Mouse (Mus musculus) hindbrain, embryonic 13.5 days (tissue): Measurements from ENCODE around the gene Sh3rf1. TPM values are rescaled to one million over a fixed set of nuclear protein-coding genes. Genes with fewer than 3 reads are reported as not detected.

ENCODE experiments used
- ATAC-seq: fragments of 200-750 bp; cut with Nextera tagmentation; 2 replicates; pipeline ENCODE4 v1.8.0; 2017; ENCODE audit warnings: moderate TSS enrichment; ENCODE audit not compliant: low FRiP score
- H3K27ac ChIP-seq: fragments of 300-500 bp; sonication (generic); 2 replicates; pipeline ENCODE4 v1.5.1; 2015; ENCODE audit warnings: inconsistent platforms, mild to moderate bottlenecking, moderate library complexity
- H3K27me3 ChIP-seq: fragments of 300-500 bp; sonication (generic); 2 replicates; pipeline ENCODE4 v1.6.1; 2015; ENCODE audit warnings: mild to moderate bottlenecking, inconsistent platforms
- H3K36me3 ChIP-seq: fragments of 300-500 bp; sonication (generic); 2 replicates; pipeline ENCODE4 v1.6.1; 2015; ENCODE audit warnings: mild to moderate bottlenecking, inconsistent platforms
- H3K4me1 ChIP-seq: fragments of 300-500 bp; sonication (generic); replicated peaks from 2 replicates; pipeline ENCODE4 v1.6.1; 2015; ENCODE audit warnings: inconsistent platforms
- H3K4me2 ChIP-seq: fragments of 300-500 bp; sonication (generic); 2 replicates; pipeline ENCODE4 v1.6.1; 2015; ENCODE audit warnings: inconsistent platforms, mild to moderate bottlenecking, moderate library complexity
- H3K4me3 ChIP-seq: fragments of 300-500 bp; sonication (generic); 2 replicates; pipeline ENCODE4 v1.5.1; 2015; ENCODE audit warnings: mild to moderate bottlenecking, inconsistent platforms
- H3K9ac ChIP-seq: fragments of 300-500 bp; sonication (generic); 2 replicates; pipeline ENCODE4 v1.6.1; 2015; ENCODE audit warnings: mild to moderate bottlenecking, inconsistent platforms
- H3K9me3 ChIP-seq: fragments of 300-500 bp; sonication (generic); 2 replicates; pipeline ENCODE4 v1.6.1; 2016; ENCODE audit warnings: inconsistent platforms
- WGBS: fragments of 180-500 bp; shearing (Covaris S2); methylation state at CpG from one replicate; pipeline ENCODE4 v1.1.7; 2015; 5-methylcytosine and 5-hydroxymethylcytosine counted together
- polyA plus RNA-seq: library from polyadenylated mRNA; unstranded; fragments of >200 nt; fragmentation: Nextera tagmentation; extraction: Ambion mirVana; gene quantifications from 2 replicates; pipeline ENCODE4 v1.2.1, GENCODE M21; 2015

Sh3rf1 gene
- polyA plus RNA-seq, 1 experiment from 2014 or later, result 30.5 TPM

DNA sequence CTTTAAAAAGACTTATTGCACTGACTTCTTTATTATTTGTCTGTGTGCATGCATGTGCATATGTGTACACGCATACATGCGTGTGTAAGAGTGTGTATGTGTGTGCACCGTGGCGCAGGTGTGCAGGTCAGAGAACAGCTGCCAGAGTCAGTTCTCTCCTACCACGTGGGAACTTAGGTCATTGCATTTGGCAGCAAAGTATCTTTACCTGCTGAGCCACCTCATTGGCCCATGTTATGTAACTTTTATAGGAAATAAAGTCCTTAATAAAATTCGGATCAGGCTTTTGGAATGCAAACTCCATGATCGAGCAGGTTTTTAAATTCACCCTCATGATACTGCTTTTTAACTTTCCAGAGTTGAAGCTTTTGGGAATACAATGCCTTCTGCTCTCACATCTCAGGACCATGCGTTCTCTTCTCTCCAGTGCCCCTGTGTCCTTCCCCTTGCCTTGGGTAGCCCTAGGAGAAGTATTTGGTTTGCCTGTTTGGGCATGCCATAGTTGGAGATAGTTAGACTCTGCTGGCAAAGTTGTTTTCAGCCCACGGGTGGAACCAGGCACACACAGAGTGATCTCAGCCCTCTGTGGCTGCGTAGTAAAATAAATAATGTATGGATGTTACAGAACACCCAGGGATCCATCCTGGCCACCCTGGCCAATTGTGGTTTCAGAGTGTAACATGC lies 44.7 kb downstream of the Sh3rf1 start:
- Histone ChIP-seq H3K27ac (no peak overlapping the region), H3K4me2 (no peak overlapping the region), H3K9me3 (no peaks in the 10 kb centered on the region), H3K4me1 (peaks cover 28% of the 10 kb centered on the region), H3K9ac (no peak overlapping the region), H3K36me3 (no peaks in the 10 kb centered on the region), H3K27me3 (no peaks in the 10 kb centered on the region), H3K4me3 (no peak overlapping the region)
- no peak for ATAC-seq
- 90% methylated on average over 10 of the region's 10 CpGs for WGBS

DNA sequence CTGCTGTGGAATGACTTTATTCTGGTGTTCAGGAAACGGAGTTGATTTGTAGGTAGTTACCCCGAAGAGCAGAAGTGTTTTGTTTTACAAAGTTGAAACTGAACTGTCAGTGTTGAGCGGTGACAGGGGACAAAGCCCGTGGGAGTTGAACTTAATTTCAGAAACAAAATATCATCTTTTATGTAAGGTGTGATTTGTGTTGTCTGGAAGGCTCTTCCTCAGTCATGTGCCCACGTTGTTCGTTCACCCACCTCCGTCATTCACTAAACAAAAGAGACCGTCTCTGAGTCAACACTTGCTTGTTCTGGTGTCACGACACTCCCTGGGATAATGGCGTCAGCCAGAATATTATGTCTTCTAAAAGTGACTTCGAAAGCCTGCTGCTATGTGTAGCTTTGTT lies 46.3 kb downstream of the Sh3rf1 start:
- no peak for ATAC-seq
- H3K27me3 ChIP-seq, result no peaks in the 10 kb centered on the region
- no peak overlapping the region for H3K4me2 ChIP-seq
- WGBS, result 51% methylated on average over 11 of the region's 11 CpGs
- no peak overlapping the region for H3K9ac ChIP-seq
- peaks cover 41% of the 10 kb centered on the region for H3K4me1 ChIP-seq
- no peaks in the 10 kb centered on the region for H3K9me3 ChIP-seq
- no peak overlapping the region for H3K4me3 ChIP-seq
- no peak overlapping the region for H3K27ac ChIP-seq
- no peaks in the 10 kb centered on the region for H3K36me3 ChIP-seq

DNA sequence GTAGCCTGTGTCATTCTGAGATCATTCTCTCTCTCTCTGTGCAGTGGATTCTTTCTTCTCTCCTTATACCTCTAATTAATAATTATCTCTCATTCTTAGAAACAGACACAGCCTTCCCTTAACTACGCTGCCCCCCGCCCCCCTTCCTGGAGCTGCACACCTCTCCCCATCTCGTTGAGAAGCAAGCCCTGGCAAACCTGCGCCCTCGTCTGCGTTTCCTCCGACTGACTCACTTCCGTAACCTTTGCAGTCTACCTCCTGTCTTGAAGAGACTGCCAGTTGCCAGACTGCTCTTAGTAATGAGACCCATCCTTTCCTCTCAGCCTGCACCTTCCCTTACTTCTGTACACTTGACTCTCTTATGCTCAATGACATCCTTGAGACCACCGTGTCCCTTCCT lies 46.9 kb downstream of the Sh3rf1 start:
- H3K4me1 ChIP-seq, result peaks cover 44% of the 10 kb centered on the region
- H3K27me3 ChIP-seq, result no peaks in the 10 kb centered on the region
- no peak overlapping the region for H3K9ac ChIP-seq
- no peaks in the 10 kb centered on the region for H3K9me3 ChIP-seq
- no peak overlapping the region for H3K4me3 ChIP-seq
- 72% methylated on average over 9 of the region's 9 CpGs for WGBS
- H3K27ac ChIP-seq, result no peak overlapping the region
- no peak overlapping the region for H3K4me2 ChIP-seq
- H3K36me3 ChIP-seq, result no peaks in the 10 kb centered on the region
- no peak for ATAC-seq

DNA sequence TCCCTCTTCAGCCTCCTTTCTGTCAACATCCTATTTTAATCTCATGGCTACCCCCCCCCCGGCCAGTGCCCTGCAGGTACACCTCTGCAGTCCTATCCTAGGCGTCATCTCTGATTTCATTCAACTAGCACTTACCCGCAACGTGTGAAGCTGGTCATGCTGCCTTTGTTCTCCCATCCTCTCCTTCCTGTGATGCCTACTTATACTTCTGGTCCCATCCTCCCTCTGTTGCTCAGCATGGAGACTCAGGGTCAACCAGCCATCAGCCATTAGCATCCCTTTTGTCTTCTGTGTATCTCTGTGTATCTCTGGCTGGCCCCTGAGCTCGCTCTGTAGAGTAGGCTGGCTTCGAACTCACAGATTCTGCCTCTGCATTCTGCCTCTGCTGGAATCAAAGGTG lies 47.3 kb downstream of the Sh3rf1 start:
- 89% methylated on average over 2 of the region's 6 CpGs for WGBS
- Histone ChIP-seq H3K27ac (no peak overlapping the region), H3K4me1 (peaks cover 45% of the 10 kb centered on the region), H3K4me3 (no peak overlapping the region), H3K4me2 (no peak overlapping the region), H3K9me3 (no peaks in the 10 kb centered on the region), H3K9ac (no peak overlapping the region), H3K27me3 (no peaks in the 10 kb centered on the region), H3K36me3 (no peaks in the 10 kb centered on the region)
- ATAC-seq, result no peak

DNA sequence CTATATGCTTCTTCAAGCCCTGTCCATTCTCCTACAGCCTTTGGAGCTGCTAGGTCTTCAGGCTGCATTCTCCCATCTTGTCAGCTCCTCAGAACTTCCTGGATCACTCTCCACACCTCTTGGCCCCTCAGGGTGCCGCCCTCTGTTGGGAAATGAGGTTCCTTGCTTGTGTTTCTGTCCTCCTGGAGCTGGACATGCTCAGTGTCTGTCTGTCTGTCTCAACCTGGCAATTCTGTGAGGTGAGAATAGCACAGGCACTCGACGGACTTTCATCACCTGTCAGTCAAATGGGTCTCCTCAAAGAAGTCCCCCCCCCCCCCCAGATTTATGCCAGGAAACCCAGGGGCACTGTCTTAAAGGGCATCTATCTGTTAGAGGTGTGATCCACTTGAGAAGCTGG lies 49.2 kb downstream of the Sh3rf1 start:
- Histone ChIP-seq H3K9me3 (no peaks in the 10 kb centered on the region), H3K36me3 (no peaks in the 10 kb centered on the region), H3K27ac (no peak overlapping the region), H3K4me2 (no peak overlapping the region), H3K27me3 (no peaks in the 10 kb centered on the region), H3K4me1 (peaks cover 60% of the 10 kb centered on the region), H3K9ac (no peak overlapping the region), H3K4me3 (no peak overlapping the region)
- no peak for ATAC-seq
- WGBS, result 76% methylated on average over 3 of the region's 3 CpGs

DNA sequence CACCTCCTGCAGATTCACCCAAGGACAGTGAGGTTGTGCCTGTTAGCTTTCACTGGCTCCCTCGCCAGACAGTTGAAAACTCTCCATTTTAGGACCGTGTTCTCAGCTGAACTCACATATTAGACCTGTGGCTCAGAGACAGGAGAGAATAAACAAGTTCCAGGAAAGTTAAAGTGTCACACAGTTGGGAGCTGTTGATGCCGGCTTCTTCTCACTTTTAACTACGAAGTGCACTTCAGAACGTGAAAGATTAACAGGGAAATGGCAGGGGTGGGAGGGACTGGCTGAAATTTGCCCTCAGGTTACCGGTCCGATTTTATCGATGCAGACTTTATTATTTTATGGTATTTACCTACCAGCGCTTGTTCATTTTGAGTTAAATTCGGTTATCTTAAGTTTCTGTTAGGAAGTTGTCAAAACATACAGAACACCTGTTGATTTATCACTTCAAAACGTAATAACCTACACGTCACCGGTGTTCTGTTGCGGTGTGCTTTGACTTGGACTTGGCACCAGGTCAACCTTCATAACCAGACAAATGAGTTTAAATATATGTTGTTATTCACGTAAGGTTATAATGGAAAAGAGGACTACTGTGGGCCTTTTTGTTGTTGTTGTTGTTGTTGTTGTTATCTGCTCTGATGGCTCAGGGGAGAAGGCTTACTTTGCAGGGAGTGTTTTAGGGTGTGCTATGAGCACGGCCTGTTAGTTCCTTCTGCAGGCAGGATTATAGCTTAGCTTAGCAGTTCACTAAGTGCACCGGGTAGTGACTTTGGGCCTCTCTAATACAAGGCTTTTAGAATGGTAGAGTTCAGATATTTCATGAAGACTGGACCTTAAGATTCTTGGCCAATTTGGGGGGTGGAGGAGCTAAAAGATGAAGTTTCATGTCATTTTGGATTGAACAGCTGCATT lies 49.9 kb downstream of the Sh3rf1 start:
- H3K9me3 ChIP-seq, result no peaks in the 10 kb centered on the region
- ATAC-seq, result no peak
- no peak overlapping the region for H3K4me3 ChIP-seq
- WGBS, result 85% methylated on average over 17 of the region's 17 CpGs
- H3K27ac ChIP-seq, result no peak overlapping the region
- H3K36me3 ChIP-seq, result no peaks in the 10 kb centered on the region
- peaks cover 59% of the 10 kb centered on the region for H3K4me1 ChIP-seq
- H3K9ac ChIP-seq, result no peak overlapping the region
- H3K27me3 ChIP-seq, result no peaks in the 10 kb centered on the region
- no peak overlapping the region for H3K4me2 ChIP-seq

- 43% methylated on average over 10 of the region's 10 CpGs for WGBS
- H3K9me3 ChIP-seq, result no peaks in the 10 kb centered on the region
- H3K4me2 ChIP-seq, result no peak overlapping the region
- peak overlapping the region; percentile 35; the same call in 1 of the 2 replicates for H3K27ac ChIP-seq
- no peaks in the 10 kb centered on the region; the same call in 1 of the 2 replicates for H3K36me3 ChIP-seq
- H3K27me3 ChIP-seq, result no peaks in the 10 kb centered on the region
- H3K9ac ChIP-seq, result no peak overlapping the region
- H3K4me3 ChIP-seq, result no peak overlapping the region
- peak; percentile 32; the same call in 1 of the 2 replicates for ATAC-seq
- H3K4me1 ChIP-seq, result peaks cover 56% of the 10 kb centered on the region
Observed at GRCm38 (mm10) chr8:61274602-61275462, 51.2 kb downstream of the Sh3rf1 start.

GRCm38 (mm10) chr8:61275463-61276356 lies 52.0 kb downstream of the Sh3rf1 start:
- Histone ChIP-seq H3K4me2 (no peak overlapping the region), H3K36me3 (no peaks in the 10 kb centered on the region; the same call in 1 of the 2 replicates), H3K9me3 (no peaks in the 10 kb centered on the region), H3K4me3 (no peak overlapping the region), H3K27me3 (no peaks in the 10 kb centered on the region), H3K4me1 (peaks cover 47% of the 10 kb centered on the region), H3K9ac (no peak overlapping the region), H3K27ac (no peak overlapping the region)
- no peak for ATAC-seq
- 66% methylated on average over 11 of the region's 11 CpGs for WGBS

GRCm38 (mm10) chr8:61276397-61276796 lies 52.7 kb downstream of the Sh3rf1 start:
- Histone ChIP-seq H3K9me3 (no peaks in the 10 kb centered on the region), H3K4me3 (no peak overlapping the region), H3K36me3 (no peaks in the 10 kb centered on the region; the same call in 1 of the 2 replicates), H3K27me3 (no peaks in the 10 kb centered on the region), H3K9ac (no peak overlapping the region), H3K27ac (no peak overlapping the region), H3K4me1 (peaks cover 48% of the 10 kb centered on the region), H3K4me2 (no peak overlapping the region)
- WGBS, result 75% methylated on average over 5 of the region's 5 CpGs
- no peak for ATAC-seq

DNA sequence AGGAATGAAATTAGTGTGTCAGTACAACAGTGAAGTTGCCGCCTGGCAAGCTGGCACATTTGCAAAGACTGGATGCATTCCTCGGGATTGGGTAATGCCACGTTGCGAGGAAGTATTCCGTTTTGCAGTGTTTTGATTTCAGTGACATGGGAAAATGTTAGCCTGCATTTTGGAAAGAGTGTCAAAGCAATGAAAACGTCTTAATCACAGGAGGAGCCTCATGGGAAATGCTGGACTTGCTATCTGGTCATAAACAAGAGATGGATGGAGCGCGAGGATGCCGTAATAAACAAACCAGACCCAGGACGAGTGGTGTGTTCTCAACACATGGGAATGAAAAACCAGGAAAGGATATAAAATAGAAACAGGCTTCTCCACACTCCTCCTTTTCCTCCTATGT lies 55.4 kb downstream of the Sh3rf1 start:
- ATAC-seq, result no peak
- Histone ChIP-seq H3K27me3 (no peaks in the 10 kb centered on the region), H3K9ac (no peak overlapping the region), H3K4me1 (peaks cover 60% of the 10 kb centered on the region), H3K4me2 (no peak overlapping the region), H3K36me3 (no peaks in the 10 kb centered on the region; the same call in 1 of the 2 replicates), H3K9me3 (no peaks in the 10 kb centered on the region), H3K4me3 (no peak overlapping the region), H3K27ac (no peak overlapping the region)
- WGBS, result 91% methylated on average over 10 of the region's 10 CpGs
